Mouse (Mus musculus) neutrophil, adult 83 days (primary cell): ENCODE data around the gene Rnf7. TPM values are rescaled to one million over a fixed set of nuclear protein-coding genes. Genes with fewer than 3 reads are reported as not detected.

Experiments
- total RNA-seq, 2 experiments: library from RNA; stranded (reverse); gene quantifications; one replicate each; pipeline ENCODE4 v1.2.4; 2023

Rnf7 gene
- total RNA-seq, result 10 to 100 TPM; 25.1 to 30.6 TPM

GRCm38 (mm10) chr9:96478071-96478888, at the start of gene Rnf7:
Gene Rnf7 (minus strand): TSS chr9:96478675.

GRCm38 (mm10) chr9:96524972-96525506, 46.6 kb upstream of the Rnf7 start, which contains the start of gene Gm28729:
Gene Gm28729 (minus strand): TSS chr9:96525264.

Other genes with a start within 250 kb of the Rnf7 start
- 100 to 1,000 TPM; 110 to 117 TPM for gene Atp1b3, start 114.2 kb downstream of the Rnf7 start, total RNA-seq
- gene Gm28729, start 46.6 kb upstream of the Rnf7 start, total RNA-seq, result not detected
- 10 to 100 TPM; 40.3 to 44.3 TPM for gene Rasa2, start 152.9 kb upstream of the Rnf7 start, total RNA-seq